Mouse (Mus musculus): ENCODE measurements around the gene Lamp2. TPM values are rescaled to one million over a fixed set of nuclear protein-coding genes. Genes with fewer than 3 reads are reported as not detected.

Gene Lamp2
- 161 TPM for polyA plus RNA-seq (2014; fragmentation: Illumina TruSeq; extraction: RNeasy Lipid Tissue Mini Kit (QIAGEN cat#74804); ENCODE audit: low read depth, low replicate concordance)

DNA sequence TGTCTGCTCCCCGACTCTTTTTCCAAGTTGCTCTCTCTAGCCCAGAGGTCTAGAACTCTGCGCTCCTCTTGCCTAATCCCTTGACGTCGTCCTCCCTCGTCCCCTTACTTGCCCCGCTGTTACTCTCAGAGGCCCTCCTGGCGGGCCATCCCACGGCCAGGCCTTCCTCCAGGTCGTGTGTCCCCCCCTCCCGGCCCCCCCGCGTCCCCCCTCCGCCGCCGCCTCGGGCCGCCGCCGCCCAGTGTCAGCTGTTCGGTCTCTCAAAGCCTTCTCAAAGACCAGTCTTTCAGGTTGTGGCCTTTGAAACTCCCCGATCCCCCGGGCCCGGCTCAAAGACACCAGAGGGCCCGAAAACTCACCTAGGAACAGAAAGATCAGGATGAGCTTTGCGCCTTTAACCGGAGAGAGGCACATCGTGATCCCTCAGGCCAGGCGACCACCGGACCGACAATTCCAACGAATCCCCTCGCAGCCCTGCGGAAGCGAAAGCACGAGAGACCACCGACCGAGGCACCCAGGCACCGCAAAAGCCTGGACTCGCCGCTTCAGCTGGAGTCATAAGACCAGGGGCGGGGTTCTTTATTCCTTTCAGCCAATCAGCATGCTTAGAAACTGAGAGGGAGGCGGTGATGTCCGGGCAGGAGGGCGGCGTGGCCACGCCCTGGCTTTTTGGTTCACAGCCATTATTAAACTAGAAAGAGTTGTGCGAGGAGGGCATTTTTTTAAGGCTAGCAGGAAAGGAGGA, at the start of gene Lamp2:
Gene Lamp2, minus strand, starts transcription at position 565 of the 745 bp plus-strand sequence.

Other genes with a start within 250 kb of the Lamp2 start
- gene Tmem255a, start 204.0 kb downstream of the Lamp2 start, polyA plus RNA-seq (2014; fragmentation: Illumina TruSeq; extraction: RNeasy Lipid Tissue Mini Kit (QIAGEN cat#74804); ENCODE audit: low read depth, low replicate concordance): 0.52 TPM
- 0.10 TPM for gene Atp1b4, start 140.3 kb downstream of the Lamp2 start, polyA plus RNA-seq (2014; fragmentation: Illumina TruSeq; extraction: RNeasy Lipid Tissue Mini Kit (QIAGEN cat#74804); ENCODE audit: low read depth, low replicate concordance)
- gene Cul4b, start 119.7 kb upstream of the Lamp2 start, polyA plus RNA-seq (2014; fragmentation: Illumina TruSeq; extraction: RNeasy Lipid Tissue Mini Kit (QIAGEN cat#74804); ENCODE audit: low read depth, low replicate concordance): 11.5 TPM
- 51.6 TPM for gene Mcts1, start 144.1 kb upstream of the Lamp2 start, polyA plus RNA-seq (2014; fragmentation: Illumina TruSeq; extraction: RNeasy Lipid Tissue Mini Kit (QIAGEN cat#74804); ENCODE audit: low read depth, low replicate concordance)
- gene C1galt1c1, start 178.6 kb upstream of the Lamp2 start, polyA plus RNA-seq (2014; fragmentation: Illumina TruSeq; extraction: RNeasy Lipid Tissue Mini Kit (QIAGEN cat#74804); ENCODE audit: low read depth, low replicate concordance): 16.1 TPM

All from heart, adult 10 weeks (tissue).